In genomic region chr7:34195632-34196031, GRCm38 (mm10) we compare ENCODE assay signal across 8 mouse cellular contexts. TPM values are rescaled to one million over a fixed set of nuclear protein-coding genes. Genes with fewer than 3 reads are reported as not detected.
DNase-seq lines count a peak whose midpoint lies in the region; ATAC-seq and TF ChIP-seq lines count a peak whose summit lies in the region.

No protein-coding gene starts in this region.

- peaks cover 3% of the 10 kb centered on the region; the same call in 1 of the 2 replicates for H3K79me2 ChIP-seq in heart, adult 2 months (replicated peaks; ENCODE audit: control insufficient read depth, insufficient read depth, low read length)

- H3K27me3 ChIP-seq in heart, adult 2 months (ENCODE audit: control insufficient read depth, insufficient read depth, low read length), result no peaks in the 10 kb centered on the region
- no peaks in the 10 kb centered on the region for H3K27me3 ChIP-seq in embryonic facial prominence, embryonic 14.5 days (replicated peaks; ENCODE audit: control insufficient read depth, insufficient read depth, low read length)
- no peaks in the 10 kb centered on the region for H3K27me3 ChIP-seq in limb, embryonic 15.5 days
- H3K27me3 ChIP-seq in stomach, embryonic 14.5 days (ENCODE audit: control insufficient read depth, insufficient read depth, low read length), result no peaks in the 10 kb centered on the region

- no peaks in the 10 kb centered on the region for H3K36me3 ChIP-seq in heart, adult 2 months (ENCODE audit: control insufficient read depth, insufficient read depth, low read length)
- peaks cover 25% of the 10 kb centered on the region for H3K36me3 ChIP-seq in embryonic facial prominence, embryonic 14.5 days (ENCODE audit: control insufficient read depth, insufficient read depth, low read length)
- peaks cover 23% of the 10 kb centered on the region for H3K36me3 ChIP-seq in limb, embryonic 15.5 days
- H3K36me3 ChIP-seq in stomach, embryonic 14.5 days (ENCODE audit: control insufficient read depth, insufficient read depth, low read length), result peaks cover 12% of the 10 kb centered on the region; the same call in 1 of the 2 replicates

- peak overlapping the region; percentile 97 for H3K9ac ChIP-seq in heart, adult 2 months (ENCODE audit: low read depth, low read length)
- peak overlapping the region; percentile 92 for H3K9ac ChIP-seq in embryonic facial prominence, embryonic 14.5 days (ENCODE audit: low read depth, low read length)
- peak overlapping the region; percentile 94 for H3K9ac ChIP-seq in limb, embryonic 15.5 days
- peak overlapping the region; percentile 86 for H3K9ac ChIP-seq in stomach, embryonic 14.5 days (replicated peaks; ENCODE audit: low read depth, low read length)

- 49% methylated on average over 3 of the region's 3 CpGs for WGBS in heart, adult 2 months
- 34% methylated on average over 3 of the region's 3 CpGs for WGBS in embryonic facial prominence, embryonic 14.5 days
- WGBS in limb, embryonic 15.5 days, result 35% methylated on average over 3 of the region's 3 CpGs
- WGBS in stomach, embryonic 14.5 days, result 45% methylated on average over 3 of the region's 3 CpGs

- ATAC-seq in embryonic facial prominence, embryonic 14.5 days (ENCODE audit: low read depth), result no peak
- no peak for ATAC-seq in limb, embryonic 15.5 days (ENCODE audit: insufficient number of reproducible peaks, low FRiP score, low TSS enrichment, low read depth)
- ATAC-seq in stomach, embryonic 14.5 days (ENCODE audit: insufficient number of reproducible peaks, insufficient read depth, low FRiP score, low read depth), result no peak

- peak overlapping the region; percentile 62 for H3K4me2 ChIP-seq in embryonic facial prominence, embryonic 14.5 days (ENCODE audit: low read depth, low read length)
- peak overlapping the region; percentile 74 for H3K4me2 ChIP-seq in limb, embryonic 15.5 days
- peak overlapping the region; percentile 79 for H3K4me2 ChIP-seq in stomach, embryonic 14.5 days (replicated peaks; ENCODE audit: low read depth, low read length)

- intact Hi-C loops in heart, adult 2 months (cut with DNase I), result loop anchor here (2.0 kb wide), 2 partner anchors 27 to 35 kb away; partner anchors contain the start of genes Gpi1 and Uba2

- no peaks in the 10 kb centered on the region for H3K9me3 ChIP-seq in embryonic facial prominence, embryonic 14.5 days (ENCODE audit: control insufficient read depth, low read length)
- H3K9me3 ChIP-seq in limb, embryonic 15.5 days, result no peaks in the 10 kb centered on the region
- H3K9me3 ChIP-seq in stomach, embryonic 14.5 days (ENCODE audit: control insufficient read depth, low read depth, low read length), result no peaks in the 10 kb centered on the region

- no peak for TF ChIP-seq EP300 in heart, adult 2 months (IDR thresholded peaks at IDR 0.05; ENCODE audit: insufficient read depth, low read depth, low read length)

- DNase-seq in heart, adult 2 months, result no peak
- no peak for DNase-seq in heart, postnatal 4 days
- peak; percentile 32 for DNase-seq in CD4-positive, CD25-positive, alpha-beta regulatory T cell, adult 2 months (ENCODE audit: low read depth, low spot score)
- peak; percentile 8 for DNase-seq in embryonic facial prominence, embryonic 14.5 days (ENCODE audit: low spot score)
- DNase-seq in adrenal gland, adult 18-20 months (ENCODE audit: low spot score in 2 of 2), result no peak
- DNase-seq in cerebellum, adult 18-20 months, result no peak

- H3K27ac ChIP-seq in heart, adult 2 months, result peak overlapping the region; percentile 81
- H3K27ac ChIP-seq in embryonic facial prominence, embryonic 14.5 days (replicated peaks; ENCODE audit: low read depth, low read length), result no peak overlapping the region
- no peak overlapping the region for H3K27ac ChIP-seq in limb, embryonic 15.5 days
- H3K27ac ChIP-seq in stomach, embryonic 14.5 days (ENCODE audit: low read length), result no peak overlapping the region; the same call in 1 of the 2 replicates

- peak; percentile 55 for TF ChIP-seq CTCF in heart, adult 2 months (IDR thresholded peaks at IDR 0.05)

- H3K4me3 ChIP-seq in heart, adult 2 months, result peak overlapping the region; percentile 93
- H3K4me3 ChIP-seq in embryonic facial prominence, embryonic 14.5 days (ENCODE audit: low read depth, low read length), result peak overlapping the region; percentile 97
- peak overlapping the region; percentile 98 for H3K4me3 ChIP-seq in limb, embryonic 15.5 days
- peak overlapping the region; percentile 97 for H3K4me3 ChIP-seq in stomach, embryonic 14.5 days (ENCODE audit: low read depth, low read length)

- TF ChIP-seq POLR2A in heart, adult 2 months (IDR thresholded peaks at IDR 0.05; ENCODE audit: insufficient read depth, low read depth, low read length), result no peak

- no peaks in the 10 kb centered on the region for H3K4me1 ChIP-seq in heart, adult 2 months (ENCODE audit: control insufficient read depth, insufficient read depth, low read length)
- peaks cover 4% of the 10 kb centered on the region for H3K4me1 ChIP-seq in embryonic facial prominence, embryonic 14.5 days (ENCODE audit: control insufficient read depth, insufficient read depth, low read length)
- H3K4me1 ChIP-seq in limb, embryonic 15.5 days, result peaks cover 7% of the 10 kb centered on the region
- peaks cover 4% of the 10 kb centered on the region; the same call in 1 of the 2 replicates for H3K4me1 ChIP-seq in stomach, embryonic 14.5 days (ENCODE audit: control insufficient read depth, insufficient read depth, low read length)

RNA-seq across cellular contexts. Expression of gene Pdcd2l, which starts 0.8 kb away (rescaled TPM):
- total RNA-seq in heart, adult 2 months (2021), result 10 to 100 TPM; 14.8 to 20.6 TPM
- polyA plus RNA-seq in heart, adult 2 months (2012; rRNA removed), result 18.8 and 30.0 TPM in 2 replicates
- 10 to 100 TPM; 24.7 to 25.9 TPM for total RNA-seq in heart, postnatal 4 days (2021)
- 47.5 and 55.0 TPM in 2 replicates for polyA plus RNA-seq in embryonic facial prominence, embryonic 14.5 days (2014; fragmentation: Nextera tagmentation; extraction: Ambion mirVana)
- polyA plus RNA-seq in limb, embryonic 15.5 days (2015; fragmentation: Nextera tagmentation; extraction: Ambion mirVana), result 59.1 and 59.9 TPM in 2 replicates
- polyA plus RNA-seq in stomach, embryonic 14.5 days (2014; fragmentation: Nextera tagmentation; extraction: Ambion mirVana), result 57.1 and 64.1 TPM in 2 replicates
- 10 to 100 TPM; 17.5 to 19.1 TPM for total RNA-seq in adrenal gland, adult 18-20 months (2021)

RNA-seq across cellular contexts. Expression of gene Uba2, which starts 26.2 kb away (rescaled TPM):
- total RNA-seq in heart, adult 2 months (2021), result 10 to 100 TPM; 29.9 to 32.9 TPM
- polyA plus RNA-seq in heart, adult 2 months (2012; rRNA removed), result 19.5 and 38.6 TPM in 2 replicates
- total RNA-seq in heart, postnatal 4 days (2021), result 10 to 100 TPM; 61.8 to 70.6 TPM
- 166 and 183 TPM in 2 replicates for polyA plus RNA-seq in embryonic facial prominence, embryonic 14.5 days (2014; fragmentation: Nextera tagmentation; extraction: Ambion mirVana)
- polyA plus RNA-seq in limb, embryonic 15.5 days (2015; fragmentation: Nextera tagmentation; extraction: Ambion mirVana), result 186 and 190 TPM in 2 replicates
- polyA plus RNA-seq in stomach, embryonic 14.5 days (2014; fragmentation: Nextera tagmentation; extraction: Ambion mirVana), result 193 and 196 TPM in 2 replicates
- 10 to 100 TPM; 58.7 to 62.7 TPM for total RNA-seq in adrenal gland, adult 18-20 months (2021)

RNA-seq across cellular contexts. Expression of gene Gpi1, which starts 34.5 kb away (rescaled TPM):
- total RNA-seq in heart, adult 2 months (2021), result 100 to 1,000 TPM; 480 to 591 TPM
- polyA plus RNA-seq in heart, adult 2 months (2012; rRNA removed), result 442 and 488 TPM in 2 replicates
- 100 to 1,000 TPM; 621 to 625 TPM for total RNA-seq in heart, postnatal 4 days (2021)
- polyA plus RNA-seq in embryonic facial prominence, embryonic 14.5 days (2014; fragmentation: Nextera tagmentation; extraction: Ambion mirVana), result 313 and 332 TPM in 2 replicates
- 288 and 306 TPM in 2 replicates for polyA plus RNA-seq in limb, embryonic 15.5 days (2015; fragmentation: Nextera tagmentation; extraction: Ambion mirVana)
- polyA plus RNA-seq in stomach, embryonic 14.5 days (2014; fragmentation: Nextera tagmentation; extraction: Ambion mirVana), result 354 and 363 TPM in 2 replicates
- total RNA-seq in adrenal gland, adult 18-20 months (2021), result 100 to 1,000 TPM; 397 to 651 TPM

RNA-seq across cellular contexts. Expression of gene Gm6096, which starts 55.2 kb away (rescaled TPM):
- not detected for total RNA-seq in heart, adult 2 months (2021)
- polyA plus RNA-seq in heart, adult 2 months (2012; rRNA removed), result not detected in 2 replicates
- total RNA-seq in heart, postnatal 4 days (2021), result not detected
- polyA plus RNA-seq in embryonic facial prominence, embryonic 14.5 days (2014; fragmentation: Nextera tagmentation; extraction: Ambion mirVana), result not detected in 2 replicates
- polyA plus RNA-seq in limb, embryonic 15.5 days (2015; fragmentation: Nextera tagmentation; extraction: Ambion mirVana), result not detected in 2 replicates
- 0.70 and 0.80 TPM in 2 replicates for polyA plus RNA-seq in stomach, embryonic 14.5 days (2014; fragmentation: Nextera tagmentation; extraction: Ambion mirVana)
- not detected for total RNA-seq in adrenal gland, adult 18-20 months (2021)

Comparison
In these comparisons a context has a peak if more than half of its experiments do, and no peak if none do; other contexts are left out.
1. DNase-seq: peak in CD4-positive, CD25-positive, alpha-beta regulatory T cell, adult 2 months (single experiment) and embryonic facial prominence, embryonic 14.5 days (single experiment); none in heart, adult 2 months (0 of 2), heart, postnatal 4 days (single experiment), adrenal gland, adult 18-20 months (0 of 2) and cerebellum, adult 18-20 months (0 of 2).
2. Peak in every context shown above with its lines, with median percentiles within 50 percentile points of each other: H3K4me3 ChIP-seq, H3K9ac ChIP-seq and H3K4me2 ChIP-seq.